Mouse (Mus musculus): ENCODE data around the gene Gm20388.

The Gm20388 gene

DNA sequence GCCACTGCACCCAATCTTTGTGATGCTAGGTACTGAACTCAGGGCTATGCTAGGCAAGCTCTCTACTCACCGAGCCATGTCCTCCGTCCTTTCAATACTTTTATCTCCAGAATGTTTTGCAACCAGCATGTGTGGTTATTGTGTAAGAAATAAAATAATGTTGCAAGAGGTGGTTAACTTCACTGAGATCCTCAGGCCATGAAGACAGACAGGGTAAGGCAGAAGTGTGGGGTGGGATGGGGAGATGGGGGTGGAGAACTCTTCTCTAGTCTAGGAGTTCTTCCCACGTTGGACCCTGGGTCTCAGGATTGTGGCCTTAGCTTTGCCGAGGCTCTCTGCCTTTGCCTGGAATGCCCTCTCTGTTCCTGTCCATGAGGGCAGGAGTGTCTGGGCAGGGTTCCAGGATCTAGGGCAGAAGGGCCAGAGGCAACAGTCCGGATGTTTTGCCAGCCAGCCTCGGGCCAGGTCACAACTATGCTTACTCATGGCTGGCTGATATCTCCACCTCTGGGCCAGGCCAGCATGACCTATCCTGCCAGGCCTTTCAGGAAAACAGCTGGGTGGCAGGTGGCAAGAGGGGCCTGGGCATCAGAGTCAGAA, 1785.0 kb downstream of the Gm20388 start:
- peak; percentile 74 to 84 for DNase-seq (ENCODE audit: low spot score in 2 of 2)

DNA sequence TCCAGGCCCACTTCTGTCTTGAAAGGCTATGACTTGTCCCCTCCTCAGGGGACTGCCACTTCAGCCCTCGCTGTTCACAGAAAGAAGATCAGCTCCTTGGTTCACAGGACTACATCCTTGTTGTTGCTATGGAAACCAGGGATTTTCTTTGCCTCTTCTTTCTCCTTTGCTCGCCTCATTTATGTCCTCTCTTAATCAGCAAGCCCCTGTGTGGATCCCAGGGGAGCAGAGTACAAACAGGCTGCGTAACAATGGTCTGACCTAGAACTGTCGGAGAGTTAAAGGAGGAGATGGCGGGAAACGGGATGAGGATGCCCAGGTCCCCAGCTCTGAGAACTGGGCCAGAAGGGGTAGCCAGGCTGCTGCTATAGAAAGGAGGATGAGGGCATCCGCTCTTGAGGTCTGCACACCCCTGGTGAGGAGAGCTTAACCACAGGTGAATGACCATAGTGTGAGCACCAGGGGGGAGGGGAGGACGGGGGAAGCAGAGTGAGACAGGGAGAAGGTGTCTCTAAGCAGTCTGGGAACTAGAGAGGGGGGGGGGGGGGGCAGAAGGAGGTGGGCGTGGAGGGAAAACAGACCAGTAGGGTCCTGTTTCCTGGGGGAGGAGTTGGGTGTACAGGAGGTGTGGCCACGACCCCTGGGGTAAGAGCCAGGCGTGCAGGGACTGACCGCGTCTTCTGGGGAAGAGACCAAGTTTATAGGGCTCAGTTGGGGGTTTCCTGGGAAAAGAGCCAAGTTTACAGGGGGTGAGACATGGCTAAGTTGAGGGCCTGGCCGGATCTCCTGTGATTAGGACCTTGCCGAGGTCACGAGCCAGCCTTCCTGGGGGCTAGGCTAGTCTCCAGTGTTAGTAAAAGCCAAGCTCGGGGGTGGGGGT, 1787.3 kb downstream of the Gm20388 start:
- DNase-seq (ENCODE audit: low spot score in 2 of 2) = no peak

DNA sequence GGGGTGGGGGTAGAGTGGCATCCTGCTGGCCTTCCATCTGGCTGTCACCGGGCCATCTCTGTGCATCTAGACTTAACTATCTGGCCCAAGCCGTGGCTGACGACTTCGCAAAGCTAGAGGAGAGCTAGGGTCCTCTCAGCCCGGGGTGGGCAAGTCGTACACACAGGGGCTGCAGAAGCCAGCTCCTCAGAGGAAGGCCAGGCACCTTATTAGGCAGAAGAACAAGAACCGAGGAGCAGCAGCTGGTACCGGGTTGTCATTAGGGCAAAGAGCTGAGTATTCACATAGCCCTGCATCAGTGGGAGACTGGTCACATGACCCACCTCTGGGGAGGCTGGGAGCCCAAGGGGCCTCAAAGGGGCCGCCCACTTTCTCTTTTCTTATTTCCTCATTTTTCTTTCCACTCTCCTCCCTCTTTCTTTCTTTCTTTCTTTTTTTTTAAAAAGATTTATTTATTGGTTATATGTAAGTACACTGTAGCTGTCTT, 1788.0 kb downstream of the Gm20388 start:
- DNase-seq (ENCODE audit: low spot score in 2 of 2) = no peak

DNA sequence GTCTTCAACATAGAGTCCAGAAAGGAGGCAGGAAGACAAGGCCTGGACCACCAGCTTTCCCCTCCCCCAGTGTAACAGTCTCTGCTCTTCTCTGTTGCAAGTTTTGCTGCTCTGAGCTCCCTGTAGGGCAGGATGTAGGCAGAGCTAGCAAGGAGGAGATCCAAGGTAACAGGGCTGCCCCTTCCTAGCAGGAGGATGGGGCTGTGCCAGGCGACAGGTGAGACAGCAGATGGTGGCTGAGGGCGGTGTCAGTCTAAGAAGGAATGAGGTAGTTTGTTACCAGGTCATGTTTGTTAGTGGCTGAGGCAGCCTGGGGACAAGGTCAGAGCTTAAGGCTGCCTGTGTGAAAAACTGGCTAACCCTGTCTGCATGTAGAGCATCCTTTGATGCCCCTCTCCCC, 1789.3 kb downstream of the Gm20388 start:
- DNase-seq (ENCODE audit: low spot score in 2 of 2) = no peak

DNA sequence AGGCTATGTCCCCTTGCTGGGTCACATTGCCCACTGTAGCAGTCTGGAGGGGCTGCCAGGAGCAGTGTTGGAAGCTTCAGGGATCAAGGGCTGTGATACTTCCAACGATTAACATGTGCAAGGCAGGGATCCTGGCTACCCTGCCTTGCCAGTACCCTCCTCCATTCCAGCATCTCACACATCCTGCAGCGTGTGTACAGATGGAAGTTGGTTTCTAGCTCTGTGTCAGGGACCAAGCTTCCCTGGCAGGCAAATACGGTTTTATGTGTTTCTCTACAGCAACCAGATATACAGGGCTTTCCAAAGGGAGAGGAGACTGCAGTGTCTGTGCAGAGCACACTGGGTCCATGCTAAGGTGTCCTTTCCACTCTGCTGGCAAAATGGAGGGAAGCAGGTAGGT, 1794.5 kb downstream of the Gm20388 start:
- no peak for DNase-seq (ENCODE audit: low spot score in 2 of 2)

DNA sequence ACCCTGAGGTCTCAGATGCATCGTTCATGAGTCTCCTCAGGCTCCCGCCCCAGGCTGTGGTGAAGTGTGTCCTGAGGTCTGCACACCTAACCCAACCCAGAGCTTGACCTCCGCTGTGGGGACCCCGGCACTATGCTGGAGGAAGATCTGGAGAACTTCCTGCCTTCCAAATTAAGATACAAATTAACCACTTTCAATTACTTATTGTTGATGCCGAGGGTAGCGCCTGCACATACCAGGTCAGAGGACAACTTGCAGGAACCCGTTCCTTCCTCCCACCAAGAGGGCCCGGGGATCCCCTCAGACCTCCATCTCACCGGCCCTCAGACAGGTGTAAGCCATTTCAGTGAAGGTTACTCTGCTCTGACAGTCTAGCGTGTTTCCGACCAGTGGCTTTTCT, 1796.3 kb downstream of the Gm20388 start:
- DNase-seq (ENCODE audit: low spot score in 2 of 2) = no peak

DNA sequence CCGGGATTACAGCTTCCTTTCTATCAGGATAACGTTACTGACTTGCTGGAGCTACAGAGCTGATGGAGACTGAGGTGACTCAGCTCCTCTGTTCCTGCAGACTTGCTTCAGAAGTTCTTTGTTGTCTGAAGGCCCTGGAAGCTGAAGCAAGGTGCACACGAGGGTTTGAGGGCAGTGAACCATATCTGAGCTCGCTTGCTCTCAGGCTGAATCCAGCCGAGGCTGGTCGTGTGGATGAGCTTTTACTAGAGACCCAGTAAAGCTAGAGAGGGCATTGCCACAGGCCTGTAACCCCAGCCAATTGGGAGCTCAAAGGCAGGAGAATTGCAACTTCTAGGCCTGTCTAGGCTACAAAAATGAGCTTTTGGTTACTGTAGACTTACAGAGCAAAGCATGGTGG, 1797.8 kb downstream of the Gm20388 start:
- DNase-seq (ENCODE audit: low spot score in 2 of 2) = no peak

DNA sequence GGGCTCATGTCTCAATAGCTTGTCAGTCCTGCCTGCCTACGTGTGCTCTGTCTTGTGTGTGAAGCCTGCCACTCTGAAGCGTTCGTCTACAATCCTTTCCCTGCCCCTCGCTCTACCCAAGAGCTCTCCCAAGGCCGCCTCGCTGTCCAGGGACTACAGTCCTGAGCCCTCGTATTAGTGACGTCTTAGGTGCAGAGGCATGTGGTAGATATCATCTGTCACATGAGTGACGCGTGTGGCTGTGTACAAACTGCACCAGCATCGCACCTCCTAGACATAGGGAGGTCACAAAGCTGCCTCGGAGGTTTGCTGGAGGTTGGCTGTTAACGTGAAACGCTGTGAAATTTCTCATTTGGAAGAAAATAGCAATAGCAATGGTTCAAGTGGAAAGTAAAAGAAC, 1806.9 kb downstream of the Gm20388 start:
- DNase-seq (ENCODE audit: low spot score in 2 of 2) = no peak

DNA sequence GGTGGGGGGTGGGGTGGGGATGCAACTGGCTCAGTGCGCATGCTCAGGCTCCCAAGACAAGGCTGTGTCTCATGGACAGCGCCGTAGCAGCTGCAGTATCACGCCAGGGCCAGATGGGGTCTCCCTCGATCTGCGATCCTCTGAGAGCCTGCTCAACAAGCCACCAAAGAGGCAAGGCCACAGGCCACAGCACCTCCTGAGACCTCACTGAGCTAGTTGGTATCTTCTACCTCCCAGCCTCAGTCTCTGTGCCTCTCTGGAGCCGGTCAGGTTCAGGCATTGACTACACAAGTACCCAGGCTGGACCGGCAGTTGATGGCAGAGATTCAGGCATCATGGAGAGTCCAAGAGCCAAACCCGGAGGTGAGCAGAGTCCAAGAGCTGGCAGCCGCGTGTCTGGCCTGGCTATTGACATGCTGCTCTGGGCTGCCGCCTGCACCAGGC, 1807.4 kb downstream of the Gm20388 start:
- peak; percentile 58 to 60 for DNase-seq (ENCODE audit: low spot score in 2 of 2)

DNA sequence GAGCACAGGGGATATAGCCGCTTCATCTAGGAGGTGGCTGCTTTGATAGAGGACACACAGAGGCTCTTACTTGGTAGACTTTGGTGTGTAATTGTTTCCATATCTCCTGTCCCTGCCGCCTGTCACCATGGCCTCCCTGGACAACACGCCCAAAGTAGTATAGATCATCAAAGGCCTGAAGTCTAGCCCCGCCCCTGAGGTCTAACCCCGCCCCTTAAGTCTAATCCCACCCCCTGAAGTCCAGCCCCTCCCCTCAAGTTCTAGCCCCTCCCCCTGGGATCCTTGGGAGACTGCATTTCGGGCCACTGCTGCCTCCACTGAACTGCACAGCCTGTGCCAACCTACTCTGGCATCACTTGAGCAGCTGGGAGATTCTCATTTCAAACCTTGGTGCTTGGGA, 1808.3 kb downstream of the Gm20388 start:
- no peak for DNase-seq (ENCODE audit: low spot score in 2 of 2)

DNA sequence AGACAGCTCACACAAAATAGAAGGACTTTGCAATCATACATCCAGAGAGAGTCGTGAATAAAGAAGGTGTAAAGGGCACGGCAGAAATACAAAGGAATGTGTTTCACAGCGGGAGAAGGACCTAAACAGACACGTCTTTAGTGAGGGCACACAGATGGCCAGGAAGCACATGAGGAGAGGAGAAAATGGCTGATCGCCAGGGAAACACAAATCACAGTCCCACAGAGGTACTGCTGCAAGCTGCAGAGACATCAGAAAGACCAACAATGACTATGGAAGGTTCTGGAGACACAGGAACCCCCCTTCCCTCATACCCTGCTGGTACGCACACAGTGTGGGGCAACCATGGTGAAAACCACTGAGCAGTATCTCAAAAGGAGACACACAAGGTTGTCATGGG, 1810.4 kb downstream of the Gm20388 start:
- DNase-seq (ENCODE audit: low spot score in 2 of 2) = no peak

DNA sequence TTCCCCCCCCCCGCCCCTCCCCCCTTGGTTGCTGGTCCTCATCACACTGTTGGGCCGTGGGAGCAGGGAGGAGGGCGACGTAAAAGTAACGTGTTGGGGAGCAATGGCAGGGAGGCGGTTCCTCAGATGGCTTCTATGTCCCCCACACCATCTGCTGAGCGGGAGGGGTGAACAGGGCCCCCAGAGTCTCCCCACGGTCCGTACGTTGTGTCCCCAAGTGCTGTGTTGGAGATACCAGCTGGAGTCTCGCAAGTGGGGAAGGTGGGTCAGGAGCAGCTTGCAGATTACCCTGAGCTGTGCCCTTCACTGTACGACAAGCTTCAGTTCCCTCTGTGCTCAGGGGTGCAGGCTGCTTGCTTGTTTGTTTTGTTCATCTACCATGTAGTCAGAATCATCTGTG, 1813.2 kb downstream of the Gm20388 start:
- DNase-seq (ENCODE audit: low spot score in 2 of 2) = no peak

DNA sequence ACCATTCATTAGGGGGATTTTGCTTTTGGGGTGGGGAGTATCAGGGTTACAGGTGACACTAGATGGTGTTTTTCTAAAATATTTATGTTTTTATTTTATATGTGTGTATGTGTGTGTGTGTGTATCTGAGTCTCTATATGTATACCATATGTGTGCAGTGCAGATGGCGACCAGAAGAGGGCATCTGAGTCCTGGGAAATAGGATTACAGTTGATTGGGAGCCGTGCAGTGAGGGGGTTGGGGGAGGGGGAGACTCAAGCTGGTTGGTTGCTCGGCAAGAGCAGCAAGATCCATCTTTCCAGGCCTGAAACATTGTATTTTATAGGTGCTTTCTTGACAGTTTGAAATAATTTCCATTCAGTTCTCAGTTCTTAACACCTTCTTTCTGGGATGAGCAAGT, 1816.5 kb downstream of the Gm20388 start:
- no peak for DNase-seq (ENCODE audit: low spot score in 2 of 2)

DNA sequence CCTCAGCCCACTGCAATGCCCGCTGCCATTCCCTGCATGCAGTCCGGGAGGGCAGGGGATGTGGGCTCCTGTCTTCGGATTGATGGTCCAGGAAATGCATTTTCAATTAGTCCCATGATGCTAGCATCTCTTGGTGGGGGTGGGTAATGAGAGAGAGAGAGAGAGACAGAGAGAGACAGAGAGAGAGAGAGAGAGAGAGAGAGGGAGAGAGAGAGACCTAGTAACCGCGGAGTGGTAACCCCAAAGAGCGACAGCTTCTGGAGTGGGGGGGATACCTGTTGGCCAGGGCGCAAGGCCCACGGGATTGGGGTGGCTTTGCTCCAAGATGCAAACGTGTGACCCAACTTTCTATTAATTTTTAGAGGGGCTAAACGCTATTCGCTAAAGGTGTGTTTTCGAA, 1818.7 kb downstream of the Gm20388 start, which contains the start of gene Jph3:
TSS of gene Jph3 (plus strand) at position 301 of the 400 bp plus-strand sequence.
- DNase-seq (ENCODE audit: low spot score in 2 of 2) = no peak

DNA sequence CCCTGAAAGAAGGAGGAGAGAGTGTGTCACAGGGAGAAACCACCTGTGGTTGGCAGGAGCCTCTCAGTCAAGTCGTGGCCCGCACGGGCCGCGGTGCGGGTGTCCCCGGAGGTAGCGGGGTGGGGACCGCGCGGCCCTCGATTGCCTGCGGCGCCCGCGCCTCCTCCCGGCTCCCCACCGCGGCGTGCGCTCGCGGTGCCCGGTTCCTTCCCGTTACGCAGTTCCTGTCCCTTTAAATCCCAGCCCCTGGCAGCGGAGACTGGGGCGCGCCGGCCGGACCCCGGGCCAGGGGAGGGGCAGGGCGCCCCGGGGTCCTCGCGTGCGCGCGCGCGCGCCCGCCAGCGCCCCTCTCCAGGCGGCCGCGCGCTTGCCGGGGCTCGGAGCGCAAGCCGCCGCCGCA, 1819.1 kb downstream of the Gm20388 start:
- no peak for DNase-seq (ENCODE audit: low spot score in 2 of 2)

DNA sequence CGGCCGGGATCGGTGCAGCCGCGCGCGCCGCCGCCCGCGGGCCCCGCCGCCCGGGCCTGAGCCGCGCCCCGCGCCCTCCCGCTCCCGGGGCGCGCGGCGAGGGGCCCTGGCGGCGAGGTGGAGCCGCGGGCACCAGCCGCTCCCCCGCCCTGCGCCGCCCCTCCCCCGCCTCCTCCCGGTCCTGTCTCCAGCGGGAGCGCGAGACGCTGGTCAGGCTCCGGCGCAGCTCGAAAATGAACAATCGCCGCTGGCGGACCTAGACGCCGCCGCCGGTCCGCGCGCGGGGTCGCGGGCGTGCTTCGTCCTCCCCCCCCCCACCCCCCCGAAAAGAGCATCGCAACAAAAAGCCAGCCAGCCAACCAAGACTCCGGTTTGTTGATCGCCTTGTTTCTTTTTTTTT, 1819.5 kb downstream of the Gm20388 start:
- no peak for DNase-seq (ENCODE audit: low spot score in 2 of 2)

DNA sequence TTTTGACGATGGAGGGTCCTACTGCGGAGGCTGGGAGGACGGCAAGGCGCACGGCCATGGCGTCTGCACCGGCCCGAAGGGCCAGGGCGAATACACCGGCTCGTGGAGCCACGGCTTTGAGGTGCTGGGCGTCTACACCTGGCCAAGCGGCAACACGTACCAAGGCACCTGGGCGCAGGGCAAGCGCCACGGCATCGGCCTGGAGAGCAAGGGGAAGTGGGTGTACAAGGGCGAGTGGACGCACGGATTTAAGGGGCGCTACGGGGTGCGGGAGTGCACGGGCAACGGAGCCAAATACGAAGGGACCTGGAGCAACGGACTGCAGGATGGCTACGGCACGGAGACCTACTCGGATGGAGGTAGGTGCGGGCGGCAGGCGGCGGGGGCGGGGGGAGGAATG, 1820.0 kb downstream of the Gm20388 start:
- no peak for DNase-seq (ENCODE audit: low spot score in 2 of 2)

DNA sequence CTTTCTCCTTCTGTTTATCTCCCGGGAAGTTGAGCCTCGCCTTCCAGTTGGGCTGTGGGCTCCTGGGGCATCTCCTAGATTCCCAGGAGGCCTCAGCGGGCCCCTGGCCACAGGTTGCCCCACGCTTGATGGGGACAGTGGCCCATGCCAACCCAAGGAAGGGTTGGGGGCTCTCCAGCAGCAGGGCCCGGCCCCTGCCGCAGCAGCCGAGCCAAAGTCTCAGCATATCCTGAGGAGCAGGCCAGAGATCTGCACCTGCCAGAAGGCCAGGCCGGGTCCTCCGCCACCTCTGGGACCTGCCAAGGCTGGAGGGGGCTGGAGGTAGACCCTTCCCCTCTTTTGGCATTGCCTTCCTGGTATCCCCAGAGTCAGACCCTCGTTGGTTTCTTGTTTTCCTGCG, 1820.4 kb downstream of the Gm20388 start:
- no peak for DNase-seq (ENCODE audit: low spot score in 2 of 2)

DNA sequence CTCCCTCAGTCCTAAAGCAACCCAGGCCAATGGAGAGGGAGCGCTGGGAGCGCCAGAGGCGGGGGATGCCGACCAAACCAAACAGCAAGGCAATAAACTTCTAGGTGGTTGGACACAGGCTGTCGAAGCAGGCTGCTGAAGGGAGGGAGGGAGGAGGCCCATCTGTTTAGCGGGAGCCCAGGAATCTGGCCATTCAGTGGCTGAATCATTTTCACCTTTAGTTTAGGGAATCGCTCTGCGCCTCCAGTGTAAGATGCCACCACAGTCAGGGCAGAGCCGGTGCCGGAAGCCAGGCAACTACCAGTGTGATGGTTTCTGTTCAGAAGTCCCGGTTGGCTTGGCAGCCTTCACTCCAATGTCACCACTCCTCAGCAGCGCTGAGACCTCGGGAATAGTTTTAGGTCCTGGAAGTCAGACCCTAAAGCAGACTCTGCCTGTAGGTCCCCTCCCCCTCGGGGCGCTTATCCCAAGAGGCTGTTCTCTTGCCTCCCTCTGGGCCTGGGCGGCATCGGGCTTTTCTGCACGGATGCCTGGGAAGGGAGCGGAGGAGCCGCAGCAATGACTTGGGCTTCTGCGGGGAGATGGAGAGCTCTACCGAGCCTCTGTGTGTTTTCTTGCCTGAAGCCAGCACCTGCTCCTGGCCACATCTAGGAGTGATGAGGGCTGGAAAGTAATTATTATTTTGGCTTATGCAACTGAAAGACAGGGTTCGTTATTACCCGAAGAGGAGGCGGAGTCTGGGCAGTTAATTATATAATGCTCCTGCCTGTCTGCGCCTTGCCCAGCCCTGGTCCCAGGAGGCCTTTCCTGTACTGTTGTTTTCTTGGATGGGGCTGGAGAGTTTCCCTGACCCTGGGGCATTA, 1821.1 kb downstream of the Gm20388 start:
- DNase-seq (ENCODE audit: low spot score in 2 of 2) = no peak

DNA sequence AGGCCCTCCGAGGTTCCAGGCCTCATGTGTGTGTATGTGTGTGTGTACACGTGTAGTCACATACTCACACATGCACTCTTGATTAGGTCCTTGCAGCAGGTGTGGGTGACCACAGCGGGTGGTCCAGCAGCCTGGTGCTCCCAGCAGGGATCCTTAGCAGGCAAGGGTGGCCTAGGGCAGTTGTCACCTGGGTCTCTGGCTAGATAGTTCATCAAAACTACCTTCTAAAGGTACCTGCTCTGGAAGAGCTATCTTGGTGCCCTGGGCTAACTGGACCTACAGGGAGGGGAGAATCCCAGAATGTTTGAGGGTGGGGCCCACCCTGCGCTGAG, 1821.7 kb downstream of the Gm20388 start:
- no peak for DNase-seq (ENCODE audit: low spot score in 2 of 2)

DNA sequence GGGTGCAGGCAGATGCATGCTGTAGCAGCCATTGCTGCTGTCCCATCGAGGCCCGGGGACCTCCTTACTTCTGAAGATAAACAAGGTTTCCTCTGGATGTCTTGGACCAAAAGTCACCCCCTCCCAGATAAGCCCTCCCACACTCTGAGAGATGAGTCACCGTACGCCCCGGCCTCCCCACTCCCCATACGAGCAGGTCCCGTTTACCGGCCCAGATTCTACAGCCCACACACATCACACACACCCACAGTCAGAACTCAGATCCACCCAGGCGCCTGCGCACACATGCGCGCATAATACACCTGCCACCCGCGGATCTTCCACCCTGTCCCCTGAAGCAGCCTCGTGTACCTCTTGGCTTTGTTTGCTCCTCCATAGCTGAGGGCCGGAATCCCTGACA, 1823.6 kb downstream of the Gm20388 start:
- DNase-seq (ENCODE audit: low spot score in 2 of 2) = no peak

DNA sequence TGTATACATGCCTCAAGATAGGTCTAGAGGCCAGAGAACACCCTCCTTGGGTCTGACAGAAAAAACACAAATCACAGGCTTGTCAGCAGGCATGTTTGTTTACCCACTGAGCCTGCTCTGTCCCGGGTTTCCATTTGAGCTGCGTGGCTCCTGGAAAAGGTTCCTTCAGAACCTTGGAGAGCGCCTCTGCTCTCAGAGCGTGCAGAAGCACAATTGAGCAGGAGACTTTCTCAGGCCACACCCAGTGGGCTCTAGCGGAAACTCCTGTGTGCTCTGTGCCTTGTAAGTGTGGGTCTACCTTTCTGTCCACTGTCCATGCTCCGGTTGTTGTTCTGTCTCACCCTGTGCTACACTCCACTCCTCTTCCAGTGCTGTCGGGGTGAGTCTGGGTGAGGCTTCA, 1825.6 kb downstream of the Gm20388 start:
- peak in 1 of 2 experiments; percentile 7 for DNase-seq (ENCODE audit: low spot score in 2 of 2)

All from heart, adult 9 months (tissue).